Mouse (Mus musculus) kidney, postnatal 0 days (tissue): ENCODE measurements at regions not wholly inside any gene's neighbourhood (a gene's known extent, or its start where the extent isn't known, plus 50 kb on each side); places are given as distances from the start of the nearest gene placed in this dataset.

Source experiments
- ATAC-seq: fragments of 200-750 bp; cut with Nextera tagmentation; replicated peaks from 2 replicates; pipeline ENCODE4 v1.8.0; 2017; ENCODE audit warnings: low read depth, moderate number of reproducible peaks, moderate TSS enrichment, moderate library complexity; ENCODE audit not compliant: low FRiP score
- DNase-seq: peaks from one replicate; pipeline ENCODE4 v3.0.0-alpha.2; 2016; ENCODE audit warnings: low spot score
- H3K27ac ChIP-seq: fragments of 300-500 bp; sonication (generic); 2 replicates; pipeline ENCODE4 v1.5.1; 2014; ENCODE audit warnings: mild to moderate bottlenecking
- H3K27me3 ChIP-seq: fragments of 300-500 bp; sonication (generic); 2 replicates; pipeline ENCODE4 v1.6.1; 2014; ENCODE audit warnings: low read length, mixed read lengths; ENCODE audit not compliant: insufficient read depth
- H3K36me3 ChIP-seq: fragments of 300-500 bp; sonication (generic); 2 replicates; pipeline ENCODE4 v1.6.1; 2014; ENCODE audit warnings: low read length, mixed read lengths; ENCODE audit not compliant: insufficient read depth
- H3K4me1 ChIP-seq: fragments of 300-500 bp; sonication (generic); replicated peaks from 2 replicates; pipeline ENCODE4 v1.6.1; 2014; ENCODE audit warnings: antibody characterized with exemption, low read length, mixed read lengths; ENCODE audit not compliant: insufficient read depth
- H3K4me2 ChIP-seq: fragments of 300-500 bp; sonication (generic); 2 replicates; pipeline ENCODE4 v1.6.1; 2014; ENCODE audit warnings: mild to moderate bottlenecking, low read length, moderate library complexity, mixed read lengths
- H3K4me3 ChIP-seq: fragments of 300-500 bp; sonication (generic); replicated peaks from 2 replicates; pipeline ENCODE4 v1.5.1; 2014; ENCODE audit warnings: low read depth, low read length
- H3K9ac ChIP-seq: fragments of 300-500 bp; sonication (generic); 2 replicates; pipeline ENCODE4 v1.6.1; 2014; ENCODE audit warnings: low read depth, low read length
- H3K9me3 ChIP-seq: fragments of 300-500 bp; sonication (generic); replicated peaks from 2 replicates; pipeline ENCODE4 v1.6.1; 2016; ENCODE audit warnings: low read length, inconsistent platforms, mixed read lengths
- CTCF ChIP-seq: IDR thresholded peaks from 2 replicates; pipeline ENCODE4 v1.5.1; 2016; ENCODE audit warnings: antibody characterized with exemption, low read depth, mild to moderate bottlenecking, moderate library complexity
- WGBS: fragments of 180-500 bp; shearing (Covaris S2); extraction: QIAGEN DNeasy Blood & Tissue Kit; methylation state at CpG from one replicate; pipeline ENCODE4 v1.1.7; 2014; 5-methylcytosine and 5-hydroxymethylcytosine counted together

GRCm38 (mm10) chr2:133994742-133995141, 442.8 kb downstream of the Bmp2 start:
- Histone ChIP-seq H3K4me3 (no peak overlapping the region), H3K4me2 (no peak overlapping the region), H3K4me1 (no peaks in the 10 kb centered on the region), H3K27ac (no peak overlapping the region), H3K9me3 (no peaks in the 10 kb centered on the region), H3K9ac (no peak overlapping the region), H3K36me3 (no peaks in the 10 kb centered on the region), H3K27me3 (no peaks in the 10 kb centered on the region)
- ATAC-seq (no peak), DNase-seq (no peak)
- 74% methylated on average over 1 of the region's 1 CpGs for WGBS
- no peak for TF ChIP-seq CTCF

GRCm38 (mm10) chr2:133994337-133994736, 442.4 kb downstream of the Bmp2 start:
- Histone ChIP-seq H3K36me3 (no peaks in the 10 kb centered on the region), H3K4me1 (no peaks in the 10 kb centered on the region), H3K27me3 (no peaks in the 10 kb centered on the region), H3K9ac (no peak overlapping the region), H3K9me3 (no peaks in the 10 kb centered on the region), H3K4me2 (no peak overlapping the region), H3K27ac (no peak overlapping the region), H3K4me3 (no peak overlapping the region)
- DNase-seq (no peak), ATAC-seq (no peak)
- no peak for TF ChIP-seq CTCF
- 83% methylated on average over 9 of the region's 9 CpGs for WGBS

- no peaks in the 10 kb centered on the region for H3K9me3 ChIP-seq
- H3K27ac ChIP-seq = no peak overlapping the region
- WGBS = 88% methylated on average over 1 of the region's 1 CpGs
- no peak overlapping the region for H3K4me3 ChIP-seq
- TF ChIP-seq CTCF = no peak
- H3K4me2 ChIP-seq = no peak overlapping the region
- H3K4me1 ChIP-seq = no peaks in the 10 kb centered on the region
- no peak for DNase-seq
- no peaks in the 10 kb centered on the region for H3K27me3 ChIP-seq
- no peaks in the 10 kb centered on the region for H3K36me3 ChIP-seq
- ATAC-seq = no peak
- no peak overlapping the region for H3K9ac ChIP-seq
These were observed 435.7 kb downstream of the Bmp2 start for GRCm38 (mm10) chr2:133987671-133988070.
